Mouse (Mus musculus): ENCODE data around the gene Unc13b.

The Unc13b gene

DNA sequence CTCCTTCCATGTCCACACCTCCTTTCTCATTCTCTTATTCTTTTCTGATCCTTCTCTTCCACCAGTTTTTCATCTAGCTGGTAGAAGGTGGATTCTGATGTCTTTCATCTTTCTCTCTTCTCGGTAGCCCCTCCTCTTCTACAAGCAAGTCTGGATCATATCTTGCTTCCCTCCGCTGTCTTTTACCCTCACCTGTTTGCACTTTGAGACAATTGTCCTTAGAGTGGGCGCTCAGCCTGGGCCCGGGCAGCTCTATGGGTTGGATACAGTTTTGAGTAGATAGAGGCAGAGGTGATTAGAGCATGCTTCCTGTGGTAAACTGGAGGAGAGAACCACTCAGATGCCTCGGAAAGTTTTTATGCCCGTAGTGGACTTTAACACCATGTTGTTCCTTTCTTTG is 174.7 kb downstream of the Unc13b start:
- DNase-seq = no peak

GRCm38 (mm10) chr4:43236898-43237297 is 178.1 kb downstream of the Unc13b start:
- no peak for DNase-seq

- no peak for DNase-seq
These were observed 182.0 kb downstream of the Unc13b start for GRCm38 (mm10) chr4:43240716-43241115.

DNA sequence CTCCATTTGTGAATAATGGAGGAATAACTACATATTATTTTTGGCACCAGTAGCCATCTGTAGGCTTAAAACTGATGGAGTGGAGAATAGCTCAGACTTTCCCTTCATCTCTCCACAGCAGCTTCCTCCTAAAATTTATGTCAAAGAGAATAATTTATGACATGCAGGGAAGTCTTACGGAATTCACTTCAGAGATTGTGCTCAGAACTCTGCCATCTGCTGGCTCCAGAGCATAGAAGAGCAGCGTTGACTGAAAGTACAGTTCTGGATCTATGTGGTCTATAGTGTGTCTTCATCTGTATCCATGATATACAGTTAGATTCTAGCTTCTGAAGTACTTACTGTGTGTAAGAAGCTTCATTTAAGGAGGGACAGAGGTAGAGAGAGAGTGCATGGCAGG is 185.3 kb downstream of the Unc13b start:
- peak; percentile 42 for DNase-seq

- DNase-seq = no peak
These were observed 187.0 kb downstream of the Unc13b start for GRCm38 (mm10) chr4:43245776-43246175.

GRCm38 (mm10) chr4:43248026-43248425 is 189.3 kb downstream of the Unc13b start:
- no peak for DNase-seq

DNA sequence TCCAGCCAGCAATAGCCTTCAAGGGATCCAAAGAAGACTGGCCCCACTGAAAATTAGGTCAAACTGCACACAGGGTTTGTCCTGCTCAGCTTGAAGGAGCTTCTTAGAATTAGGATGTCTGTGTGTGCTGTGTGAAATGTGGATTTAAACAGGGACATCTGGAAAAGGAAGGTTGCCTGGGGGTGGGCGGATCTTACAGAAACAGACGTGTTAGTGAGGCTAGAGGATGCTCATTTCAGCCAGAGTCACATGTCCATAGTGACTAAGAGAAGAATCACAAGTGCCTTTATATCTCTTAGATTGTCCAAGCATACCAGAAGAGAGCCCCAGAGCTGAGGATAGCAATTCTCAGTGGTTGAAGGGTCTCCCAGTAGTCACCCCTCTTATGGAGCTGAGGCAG is 190.2 kb downstream of the Unc13b start:
- no peak for DNase-seq

- no peak for DNase-seq
These were observed 192.5 kb downstream of the Unc13b start for GRCm38 (mm10) chr4:43251269-43251668.

- DNase-seq = no peak
These were observed 198.3 kb downstream of the Unc13b start for GRCm38 (mm10) chr4:43257040-43257439.

- DNase-seq = no peak
These were observed 199.8 kb downstream of the Unc13b start for GRCm38 (mm10) chr4:43258556-43258955.

DNA sequence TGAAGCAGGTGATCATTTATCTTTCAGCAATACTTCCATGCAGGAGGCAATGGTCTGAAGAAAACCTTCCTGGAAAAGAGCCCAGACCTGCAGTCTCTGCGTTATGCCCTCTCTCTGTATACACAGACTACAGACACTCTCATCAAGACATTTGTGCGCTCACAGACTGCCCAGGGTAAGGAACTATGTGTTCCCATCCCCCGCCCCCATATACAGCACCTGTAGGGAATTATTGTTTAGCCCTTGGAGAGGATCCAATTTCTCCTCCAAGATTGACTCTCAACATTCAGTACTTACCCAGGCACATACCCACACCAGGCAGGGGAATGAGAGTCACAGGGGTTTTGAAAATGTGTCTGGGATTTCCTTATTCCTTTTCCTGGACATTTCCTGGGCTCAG is 200.7 kb downstream of the Unc13b start:
- DNase-seq = no peak

DNA sequence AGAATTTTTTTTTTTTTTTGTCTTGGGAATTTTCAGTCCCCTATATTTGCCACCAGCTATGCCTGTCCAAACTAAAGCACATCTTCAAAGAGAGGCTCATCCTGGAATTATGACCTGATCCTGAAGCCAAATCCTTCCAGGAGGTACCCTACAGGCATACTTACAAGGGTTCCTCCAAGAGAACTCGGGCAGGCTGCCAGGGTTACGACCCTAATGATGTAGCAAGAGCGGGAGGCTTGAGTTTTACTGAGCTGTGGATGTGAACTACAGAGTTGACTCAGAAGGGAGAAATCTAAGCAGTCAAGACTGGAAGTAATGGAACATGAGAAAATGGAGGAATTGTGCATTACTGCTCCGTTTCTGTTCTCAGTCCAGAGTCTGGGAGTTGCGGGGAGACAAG is 201.3 kb downstream of the Unc13b start:
- DNase-seq = peak; percentile 74

DNA sequence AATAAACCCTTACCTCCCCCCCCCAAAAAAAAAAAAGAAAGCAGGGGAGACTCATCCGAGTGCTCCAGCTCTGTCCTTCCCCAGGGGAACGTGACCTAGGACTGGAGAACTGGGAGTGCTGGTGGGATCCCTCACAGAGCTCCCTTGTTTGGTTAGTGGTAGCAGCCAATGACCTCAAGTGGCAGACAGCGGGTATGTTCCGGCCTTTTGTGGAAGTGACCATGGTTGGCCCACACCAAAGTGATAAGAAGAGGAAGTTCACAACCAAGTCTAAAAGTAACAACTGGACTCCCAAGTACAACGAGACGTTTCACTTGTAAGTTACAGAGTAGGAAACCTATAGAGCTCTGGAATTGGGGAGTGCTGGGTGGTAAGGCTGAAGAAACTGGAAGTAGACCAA is 204.1 kb downstream of the Unc13b start:
- no peak for DNase-seq

DNA sequence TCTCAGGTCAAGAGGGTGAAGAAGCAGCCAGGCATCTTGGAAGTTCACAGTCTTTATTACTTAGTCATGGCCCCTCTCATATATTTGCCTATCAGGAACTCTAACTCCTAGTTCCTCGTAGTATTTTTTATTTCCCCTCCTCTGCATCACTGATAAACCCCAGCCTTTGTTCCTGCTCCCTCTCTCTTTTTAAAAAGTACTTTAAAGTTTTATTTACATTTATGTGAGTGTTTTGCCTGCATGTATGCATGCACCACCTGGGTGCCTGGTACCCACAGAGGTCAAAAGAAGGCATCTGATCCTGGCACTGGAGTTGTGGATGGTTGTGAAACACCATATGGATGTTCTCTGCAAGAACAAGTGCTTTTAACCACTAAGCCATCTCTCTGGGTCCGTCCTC is 207.4 kb downstream of the Unc13b start:
- DNase-seq = no peak

DNA sequence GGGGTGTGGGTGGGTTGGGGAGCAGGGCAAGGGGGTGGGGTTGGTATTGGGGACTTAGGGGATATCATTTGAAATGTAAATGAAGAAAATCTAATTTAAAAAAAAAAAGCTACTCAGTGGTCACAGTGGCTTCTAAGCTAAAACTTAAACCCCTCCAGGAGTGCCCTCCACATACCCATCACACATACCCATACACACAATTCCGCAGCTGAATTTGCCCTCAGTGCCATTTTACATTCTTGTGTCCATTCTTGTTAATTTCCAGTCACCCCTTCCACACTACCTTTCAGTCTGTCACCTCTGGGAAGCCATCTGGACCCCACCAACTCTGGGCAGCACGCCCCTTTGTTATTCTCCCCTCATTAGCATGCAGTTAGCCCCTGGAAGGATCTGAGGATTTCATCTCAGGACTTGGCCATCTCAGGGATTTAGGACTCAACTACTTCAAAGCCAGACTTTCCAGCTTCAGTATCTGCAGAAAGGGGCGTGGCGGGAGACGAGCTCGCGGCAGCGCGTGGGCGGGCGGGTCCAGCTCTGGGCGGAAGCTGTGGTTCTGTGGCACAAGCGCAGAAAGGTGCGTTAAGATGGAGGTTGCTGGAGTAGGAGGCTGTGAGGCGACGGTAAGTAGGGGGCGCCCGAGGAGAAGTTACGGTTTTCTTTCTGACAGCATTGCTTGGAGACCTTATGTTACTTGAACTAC is 208.0 kb downstream of the Unc13b start, which contains the start of gene Atp8b5:
Gene Atp8b5, plus strand, starts transcription at position 537 of the 700 bp plus-strand sequence.
- peak; percentile 91 for DNase-seq

DNA sequence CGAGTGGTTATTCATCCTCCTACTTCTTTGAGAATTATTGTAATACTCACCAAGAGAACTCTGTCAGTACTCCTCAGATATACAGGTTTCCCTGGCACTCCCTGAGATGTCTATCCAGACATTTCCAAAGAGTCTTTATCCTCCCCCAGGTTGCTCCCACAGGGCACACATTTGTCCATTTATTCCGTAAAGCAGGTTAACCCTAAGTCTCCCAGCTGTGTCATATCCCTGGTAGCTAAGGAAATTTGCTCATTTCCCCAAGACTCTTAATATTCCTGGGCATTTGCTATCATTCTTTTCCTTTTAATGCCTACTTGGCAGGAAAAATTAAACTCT is 208.5 kb downstream of the Unc13b start:
- no peak for DNase-seq

DNA sequence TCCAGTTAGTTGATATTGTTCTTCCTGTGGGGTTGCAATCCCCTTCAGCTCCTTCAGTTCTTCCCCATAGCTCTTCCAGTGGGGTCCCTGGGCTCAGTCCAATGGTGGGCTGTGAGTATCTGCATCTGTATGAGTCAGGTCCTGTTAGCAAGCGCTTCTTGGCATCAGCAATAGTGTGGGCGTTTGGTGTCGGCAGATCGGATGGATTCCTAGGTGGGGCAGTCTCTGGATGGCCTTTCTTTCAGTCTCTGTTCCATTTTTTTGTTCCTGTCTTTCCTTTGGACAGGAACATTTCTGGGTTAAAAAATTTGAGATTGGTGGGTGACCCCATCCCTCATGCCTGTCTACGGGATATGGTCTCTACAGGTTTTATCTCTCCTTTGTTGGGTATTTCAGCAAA is 226.7 kb downstream of the Unc13b start:
- DNase-seq = no peak

DNA sequence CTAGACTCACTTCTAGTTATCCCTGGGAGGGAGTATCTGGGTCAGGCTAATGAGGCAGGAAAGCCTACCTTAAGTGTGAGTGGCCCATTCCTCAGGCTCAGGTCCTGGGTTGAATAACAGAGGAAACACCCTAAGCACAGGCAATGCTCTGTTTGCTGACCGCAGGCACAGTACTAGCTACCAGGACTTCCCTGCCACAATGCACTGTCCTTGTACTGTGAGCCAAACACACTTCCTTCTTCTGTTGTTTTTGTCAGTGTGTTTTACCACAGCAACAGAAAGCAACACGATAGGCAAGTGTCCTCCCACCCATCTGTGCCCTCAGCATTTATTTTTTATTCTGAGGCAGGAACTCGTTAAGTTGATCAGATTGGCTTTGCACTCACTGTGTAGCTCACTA is 228.6 kb downstream of the Unc13b start:
- no peak for DNase-seq

GRCm38 (mm10) chr4:43294001-43294400 is 235.2 kb downstream of the Unc13b start:
- DNase-seq = peak; percentile 9

DNA sequence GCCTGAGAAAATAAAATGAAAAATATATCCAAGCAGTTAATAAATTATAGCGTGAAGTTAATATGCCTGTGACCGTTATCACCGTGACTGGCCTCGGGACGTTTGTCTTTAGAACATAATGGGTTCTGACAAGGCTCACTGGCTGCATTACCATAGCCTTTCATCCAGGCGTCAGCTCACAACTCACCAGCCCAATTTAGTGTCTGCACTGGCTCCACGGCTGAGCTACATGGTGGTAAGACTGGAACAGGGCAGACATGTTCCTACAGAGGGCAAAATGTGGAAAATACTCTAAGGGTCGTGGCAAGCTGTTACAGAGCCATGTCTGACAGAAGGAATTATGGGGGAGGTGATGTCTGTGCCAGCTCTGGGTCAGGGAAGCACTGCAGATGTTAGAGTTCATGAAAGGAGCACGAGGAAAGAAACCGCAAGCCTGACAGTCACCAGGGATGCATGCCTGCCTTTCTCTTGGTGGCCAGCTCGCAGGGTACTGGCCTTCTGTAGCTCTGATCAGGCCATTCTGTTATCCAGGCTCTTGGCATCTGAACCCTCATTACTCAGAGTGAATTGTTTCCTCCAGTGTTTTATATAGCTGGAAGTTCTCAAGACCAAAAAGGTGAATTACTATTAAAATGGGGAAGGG is 251.1 kb downstream of the Unc13b start:
- peak; percentile 14 for DNase-seq

Measured in kidney, postnatal 10 days (tissue).